Mouse (Mus musculus): Measurements from ENCODE around the gene Zfp110.
"Not testable (repeated sequence)": the region's sequence is repeated elsewhere in the genome, so short reads cannot be mapped to it uniquely, and the experiment has no call there.

Zfp110 gene

DNA sequence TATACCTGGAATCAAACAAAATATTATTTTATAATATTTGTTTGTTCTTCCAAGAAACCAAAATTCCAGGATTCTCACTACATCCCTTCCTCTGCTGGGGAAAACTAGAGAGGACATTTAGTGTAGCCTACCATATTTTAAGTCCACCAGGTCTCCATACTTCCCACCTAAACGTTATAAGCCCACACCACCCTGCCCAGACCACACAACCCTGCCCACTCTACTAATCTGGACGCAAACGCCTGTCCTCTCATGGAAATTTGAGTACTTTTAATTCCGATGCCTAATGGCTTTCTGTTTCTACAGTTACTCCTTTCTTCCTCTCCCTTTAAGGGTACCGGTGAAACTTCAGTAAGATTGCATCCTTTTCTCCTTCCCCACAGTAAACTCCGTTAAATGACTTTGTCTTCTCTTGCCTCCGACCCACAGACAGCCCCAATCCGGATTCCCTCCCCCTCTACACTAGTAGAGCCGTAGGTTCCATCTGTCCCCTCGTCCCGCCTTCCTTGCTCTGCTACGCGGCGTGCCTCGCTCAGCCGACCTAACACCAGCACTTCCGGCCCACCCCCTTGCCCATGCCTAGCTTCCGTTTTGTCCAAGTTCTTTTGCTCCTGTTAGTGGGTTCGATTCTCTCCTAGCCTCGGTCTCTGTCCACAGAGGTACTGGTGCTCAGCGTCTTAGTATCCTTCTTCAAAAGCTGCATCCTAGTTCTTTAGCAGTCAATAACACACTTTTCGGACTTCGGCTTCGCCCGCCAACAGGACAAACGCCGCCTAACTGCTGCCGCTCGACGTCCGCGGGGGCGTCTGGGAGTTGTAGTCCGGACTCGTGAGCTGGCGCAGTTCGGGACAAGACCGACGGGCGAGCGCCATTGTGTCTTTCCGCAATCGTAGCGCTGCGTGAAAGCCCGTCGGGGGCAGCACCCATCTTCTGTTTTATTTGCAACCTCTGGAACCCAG is at the start of gene Zfp110:
Zfp110 (plus strand) TSS at position 600 of the 959 bp plus-strand sequence.
- DNase-seq = peak; percentile 88

DNA sequence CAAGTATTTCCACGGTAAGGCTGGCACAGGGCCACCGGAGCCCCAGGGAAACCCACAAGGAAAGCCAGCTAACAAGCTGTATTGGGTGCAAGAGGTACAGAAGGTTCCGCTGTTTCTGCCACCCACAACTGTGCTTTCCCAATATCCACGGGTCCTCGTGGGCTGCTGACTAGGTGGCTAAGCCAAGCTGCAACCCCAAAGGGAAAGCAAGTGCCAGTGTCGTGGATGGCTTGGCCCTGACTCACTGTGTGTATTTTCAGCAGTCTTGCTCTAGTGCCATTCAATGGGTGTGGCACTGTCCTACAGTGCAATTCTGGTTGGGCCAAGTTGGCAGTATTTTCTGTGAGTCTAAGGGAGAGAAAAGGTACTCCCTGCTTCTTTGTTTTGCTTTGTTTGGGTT is 47.2 kb upstream of the Zfp110 start:
- DNase-seq = no peak

DNA sequence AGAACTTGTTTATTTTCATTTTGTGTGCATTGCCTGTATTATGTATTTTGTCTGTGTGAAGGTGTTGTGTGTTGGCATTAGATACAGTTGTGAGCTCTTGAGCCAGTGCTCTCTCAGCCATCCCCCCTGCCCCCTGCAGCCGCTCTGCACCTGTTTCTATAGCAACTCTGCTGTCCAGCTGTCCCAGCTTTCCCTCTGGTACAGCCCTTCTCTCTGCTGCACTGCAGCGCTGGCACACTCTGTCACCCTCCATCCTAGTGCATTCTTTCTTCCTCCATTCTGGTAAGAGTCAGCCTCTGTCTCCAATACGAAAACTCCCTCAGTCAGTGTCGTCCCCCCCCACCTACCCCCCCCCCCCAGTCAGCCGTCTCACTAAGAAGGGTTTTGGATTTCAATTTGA is 46.5 kb upstream of the Zfp110 start:
- no peak for DNase-seq

DNA sequence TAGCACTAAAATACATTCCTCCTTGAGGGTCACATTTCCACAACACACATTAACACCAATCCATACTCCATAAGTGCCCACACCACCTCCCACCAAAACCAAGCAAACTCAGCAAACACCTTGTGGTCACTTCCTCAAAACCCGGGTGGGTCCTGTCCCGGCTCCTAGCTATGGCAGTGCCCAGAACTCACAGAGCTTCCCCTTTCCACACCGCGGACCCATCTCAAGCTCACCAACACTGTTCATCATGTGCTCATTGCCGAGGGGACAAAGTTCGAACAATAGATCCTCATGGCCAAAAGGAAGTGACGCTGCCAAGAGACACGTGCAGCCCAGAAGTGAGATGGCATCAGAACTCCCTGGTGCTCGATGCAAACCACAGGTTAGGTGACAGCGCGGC is 41.9 kb upstream of the Zfp110 start:
- DNase-seq = not testable (repeated sequence)

DNA sequence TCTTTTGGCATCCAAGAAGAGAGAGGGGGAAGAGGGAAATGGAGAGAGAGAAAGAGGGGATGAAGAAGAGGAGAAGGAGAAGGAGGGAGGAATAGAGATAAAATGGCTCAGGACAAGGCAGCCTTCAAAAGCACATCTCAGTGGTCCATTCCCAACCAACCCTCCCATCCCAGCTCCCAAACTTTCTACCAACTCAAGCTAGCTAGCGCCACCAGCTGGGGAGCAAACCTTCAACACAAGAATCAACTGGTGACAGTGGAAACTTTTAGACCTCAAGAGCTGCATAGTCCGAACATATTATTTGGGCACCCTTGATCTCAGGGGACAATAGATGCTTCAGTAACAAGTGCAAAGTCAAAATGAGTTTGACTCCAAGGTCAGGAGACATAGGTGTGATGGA is 36.6 kb upstream of the Zfp110 start:
- DNase-seq = no peak

DNA sequence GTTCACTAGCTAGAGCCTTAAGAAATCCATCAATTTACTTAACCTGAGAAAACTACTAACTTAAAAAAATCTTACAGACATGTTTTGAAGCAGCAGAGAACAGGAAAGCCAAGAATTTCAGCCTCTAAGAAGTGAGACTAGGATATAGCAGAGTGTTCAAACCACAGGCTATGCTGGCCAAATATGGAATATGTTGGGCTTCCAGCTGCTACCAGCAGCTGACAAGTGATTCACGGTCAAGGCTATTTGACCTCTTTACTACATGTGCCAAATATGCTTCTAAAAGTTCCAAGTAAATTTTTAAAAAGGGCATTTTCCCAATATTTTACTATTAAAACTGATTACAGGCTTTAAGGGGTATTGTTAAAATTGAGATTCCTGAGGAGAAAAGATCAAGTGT is 35.0 kb upstream of the Zfp110 start:
- no peak for DNase-seq

DNA sequence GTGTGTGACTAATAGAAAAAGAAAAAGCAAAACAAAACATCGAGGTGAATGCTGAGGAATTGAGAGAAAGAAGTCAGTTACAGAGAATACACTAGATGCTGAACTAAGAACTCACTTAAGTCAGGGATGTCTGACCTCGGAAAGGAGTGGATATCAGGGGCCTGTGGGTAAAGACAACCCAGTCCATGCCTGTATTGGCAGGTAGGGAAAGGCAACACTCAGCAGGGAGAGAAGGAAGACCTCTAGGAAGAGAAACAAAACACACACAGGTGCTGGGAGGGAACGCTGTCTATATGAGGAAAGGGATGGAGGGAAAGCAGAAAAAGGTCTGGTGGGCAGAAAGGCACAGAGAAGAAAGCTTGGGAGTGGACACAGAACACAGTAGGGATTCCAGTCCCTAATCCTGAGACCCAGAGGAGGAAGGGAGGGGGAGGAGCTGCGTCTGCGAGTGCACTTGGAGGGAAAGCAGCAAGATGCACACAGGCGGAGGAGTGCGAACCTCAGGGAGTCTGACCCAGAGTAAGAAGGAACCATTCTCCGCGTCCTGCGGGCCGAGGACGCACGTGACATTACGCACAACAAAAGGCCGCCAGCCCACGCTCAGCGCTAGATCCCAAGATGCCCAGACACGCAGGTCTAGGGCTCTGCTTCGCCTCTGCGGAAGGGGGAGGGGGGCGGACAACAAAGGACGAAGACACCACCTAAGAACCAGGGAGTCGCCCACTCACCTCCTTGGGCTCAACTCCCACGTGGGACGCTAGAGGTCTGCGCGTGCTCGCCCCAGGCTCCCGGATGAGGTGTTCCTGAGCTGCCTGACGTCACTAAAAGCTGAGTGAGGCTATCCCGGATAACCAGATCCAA is 31.5 kb upstream of the Zfp110 start, which contains the start of gene Zscan18:
Zscan18 (minus strand) TSS at position 770 of the 861 bp plus-strand sequence.
- DNase-seq = peak; percentile 90

DNA sequence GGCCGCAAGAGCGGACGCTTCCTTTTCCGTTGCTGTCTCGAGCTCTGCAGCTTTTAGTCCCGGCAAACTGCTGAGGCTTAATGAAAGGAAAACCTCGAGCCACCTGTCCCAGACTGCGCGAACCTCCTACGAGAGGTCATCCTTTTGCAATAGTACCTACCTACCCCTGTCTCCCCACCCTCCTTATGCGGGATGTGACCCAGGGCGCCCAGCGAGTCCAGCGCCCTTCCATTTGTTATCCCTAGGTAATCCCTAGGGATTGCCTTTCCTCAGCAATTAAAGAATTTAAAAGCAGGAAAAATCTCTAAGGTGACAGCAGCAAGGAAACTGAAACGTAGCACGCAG is 30.9 kb upstream of the Zfp110 start:
- DNase-seq = no peak

DNA sequence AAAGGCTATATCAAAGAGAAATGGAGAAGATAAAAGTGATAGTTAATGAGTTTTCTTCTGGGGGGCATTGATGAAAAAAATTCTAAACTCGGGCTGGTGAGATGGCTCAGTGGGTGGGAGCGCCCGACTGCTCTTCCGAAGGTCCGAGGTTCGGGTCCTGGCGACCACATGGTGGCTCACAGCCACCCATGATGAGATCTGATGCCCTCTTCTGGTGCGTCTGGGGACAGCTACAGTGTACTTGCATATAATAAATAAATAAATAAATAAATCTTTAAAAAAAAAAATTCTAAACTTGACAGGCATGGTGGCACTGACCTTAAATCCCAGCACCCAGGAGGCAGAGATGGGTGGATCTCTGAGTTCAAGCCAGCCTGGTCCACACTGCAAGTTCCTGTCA is 19.0 kb upstream of the Zfp110 start:
- no peak for DNase-seq

DNA sequence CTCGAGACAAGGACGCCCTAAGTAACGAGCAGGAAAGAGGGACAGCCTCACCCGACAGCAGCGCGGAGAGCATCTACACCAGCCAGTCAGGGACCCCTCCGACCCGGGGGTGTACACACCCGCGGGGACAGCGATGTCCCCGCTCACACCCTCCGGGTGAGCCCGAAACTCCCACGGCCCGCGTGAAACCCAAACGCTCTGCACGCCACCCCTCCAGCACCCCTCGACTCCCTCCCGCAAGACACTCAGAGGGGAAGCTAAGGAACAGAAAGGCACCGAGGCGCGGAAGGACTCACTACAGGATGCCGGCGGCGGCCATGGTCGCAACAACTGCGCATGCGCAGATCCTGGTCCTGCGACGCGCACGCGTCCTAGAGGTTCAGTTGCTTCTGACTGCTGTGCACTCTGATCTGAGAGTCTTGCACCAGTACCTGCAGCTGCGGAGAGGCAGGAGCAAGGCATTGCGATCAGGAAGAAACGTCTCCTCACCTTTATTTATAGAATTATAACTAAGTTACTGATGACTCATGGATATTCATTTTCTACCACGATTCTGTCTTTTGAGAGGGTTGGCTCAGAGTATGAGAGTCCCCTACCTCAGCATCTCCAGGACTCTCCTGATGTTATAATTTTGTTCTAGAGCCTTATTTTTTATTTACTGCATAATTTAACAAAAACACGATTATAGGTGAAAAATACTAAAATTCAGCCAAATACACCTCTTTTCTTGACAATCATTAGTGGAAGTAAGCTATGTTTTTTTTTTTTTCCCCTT is 15.9 kb upstream of the Zfp110 start, which contains the start of gene Zfp329:
Zfp329 (minus strand) TSS at position 338 of the 775 bp plus-strand sequence.
- DNase-seq = peak; percentile 93

DNA sequence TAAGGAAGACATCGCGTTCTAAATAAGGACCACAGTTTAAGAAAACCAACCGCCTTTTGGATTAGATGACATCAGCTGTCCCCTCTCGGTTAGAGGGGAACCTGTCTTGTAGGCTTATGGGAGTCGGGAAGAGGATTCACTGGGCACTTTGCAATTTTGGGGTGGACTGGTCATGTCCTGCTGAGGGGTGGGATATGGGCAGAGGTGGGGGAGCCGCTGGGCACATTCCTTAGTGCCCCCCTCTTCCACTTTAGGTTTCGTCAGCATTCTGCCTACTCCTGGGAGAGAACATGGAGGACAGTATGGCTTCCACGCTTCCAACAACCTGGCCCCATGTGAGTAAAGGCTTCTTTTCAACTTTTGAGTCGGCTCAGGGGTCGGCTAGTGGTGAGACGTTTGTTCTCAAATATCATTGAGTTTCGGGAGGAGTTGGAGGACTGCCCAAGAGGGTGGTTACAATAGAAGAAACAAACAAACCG is 671 bp downstream of the Zfp110 start:
- peak; percentile 60 for DNase-seq

DNA sequence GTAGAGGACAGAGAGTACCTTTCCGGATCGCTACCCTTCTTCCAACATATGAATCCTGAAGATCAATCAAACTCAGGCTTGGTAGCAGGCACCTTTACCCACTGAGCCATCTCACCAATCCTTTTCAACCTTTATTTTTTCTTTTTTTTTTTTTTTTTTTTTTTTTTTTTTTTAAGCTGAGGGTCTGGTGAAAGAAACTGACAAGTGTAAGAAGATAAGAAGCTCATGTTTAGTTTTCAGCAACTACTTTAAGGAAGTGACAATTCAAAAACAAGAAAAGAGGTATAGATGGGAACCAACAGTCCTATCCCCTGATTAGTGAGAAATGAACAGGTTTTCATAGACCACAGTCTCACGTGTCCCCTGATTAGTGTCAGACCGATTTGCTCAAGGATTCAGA is 1.2 kb downstream of the Zfp110 start:
- DNase-seq = no peak

DNA sequence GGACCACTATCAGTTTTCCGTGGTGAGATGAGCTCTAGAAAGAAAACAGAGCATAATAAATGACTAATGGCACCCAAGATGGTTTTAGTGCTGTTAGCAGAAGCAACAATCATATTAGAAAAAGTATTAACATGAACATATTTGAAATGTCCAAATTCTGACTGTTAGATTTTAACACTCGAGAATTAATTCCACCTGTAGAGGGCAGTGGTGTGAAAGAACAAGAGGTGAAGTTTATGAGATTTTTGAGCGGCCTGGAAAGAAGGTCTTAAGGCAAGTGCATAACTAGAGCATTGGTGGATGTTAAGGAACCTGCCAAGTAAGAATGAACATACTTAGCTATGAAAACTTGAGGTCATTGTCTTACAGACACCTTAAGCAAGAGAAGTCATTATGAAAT is 39.7 kb downstream of the Zfp110 start:
- no peak for DNase-seq

DNA sequence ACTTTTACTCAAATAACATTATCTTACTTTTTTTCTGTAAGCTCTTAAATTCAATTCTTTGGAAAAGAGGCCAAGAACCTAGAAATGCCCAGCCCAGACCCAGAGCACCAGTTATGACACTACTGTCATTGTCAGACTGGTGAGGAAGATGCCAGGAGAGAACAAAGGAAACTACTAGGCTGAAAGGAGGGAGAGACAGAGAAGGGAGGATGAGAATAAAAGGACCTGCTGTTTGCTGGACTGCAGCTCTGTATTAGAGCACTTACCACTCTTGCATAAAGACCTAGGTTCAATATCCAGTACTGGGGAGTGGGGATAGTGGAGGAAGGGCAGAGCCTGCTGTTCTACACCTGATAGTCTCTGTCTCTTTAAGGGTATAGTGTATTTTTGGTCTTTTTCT is 45.5 kb downstream of the Zfp110 start:
- no peak for DNase-seq

DNA sequence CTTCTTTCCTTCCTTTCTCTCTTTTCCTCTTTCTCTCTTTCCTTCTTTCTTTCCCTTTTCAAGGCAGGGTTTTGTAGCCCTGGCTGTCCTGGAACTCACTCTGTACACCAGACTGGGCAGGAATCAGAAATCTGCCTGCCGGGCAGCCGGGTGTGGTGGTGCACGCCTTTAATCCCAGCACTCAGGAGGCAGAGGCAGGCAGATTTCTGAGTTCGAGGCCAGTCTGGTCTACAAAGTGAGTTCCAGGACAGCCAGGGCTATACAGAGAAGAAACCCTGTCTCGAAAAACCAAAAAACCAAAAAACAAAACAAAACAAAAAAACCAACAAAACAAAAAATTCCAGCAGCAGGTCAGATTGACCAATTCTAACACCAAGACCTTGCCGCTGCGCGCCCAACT is 45.9 kb downstream of the Zfp110 start:
- DNase-seq = not testable (repeated sequence)

DNA sequence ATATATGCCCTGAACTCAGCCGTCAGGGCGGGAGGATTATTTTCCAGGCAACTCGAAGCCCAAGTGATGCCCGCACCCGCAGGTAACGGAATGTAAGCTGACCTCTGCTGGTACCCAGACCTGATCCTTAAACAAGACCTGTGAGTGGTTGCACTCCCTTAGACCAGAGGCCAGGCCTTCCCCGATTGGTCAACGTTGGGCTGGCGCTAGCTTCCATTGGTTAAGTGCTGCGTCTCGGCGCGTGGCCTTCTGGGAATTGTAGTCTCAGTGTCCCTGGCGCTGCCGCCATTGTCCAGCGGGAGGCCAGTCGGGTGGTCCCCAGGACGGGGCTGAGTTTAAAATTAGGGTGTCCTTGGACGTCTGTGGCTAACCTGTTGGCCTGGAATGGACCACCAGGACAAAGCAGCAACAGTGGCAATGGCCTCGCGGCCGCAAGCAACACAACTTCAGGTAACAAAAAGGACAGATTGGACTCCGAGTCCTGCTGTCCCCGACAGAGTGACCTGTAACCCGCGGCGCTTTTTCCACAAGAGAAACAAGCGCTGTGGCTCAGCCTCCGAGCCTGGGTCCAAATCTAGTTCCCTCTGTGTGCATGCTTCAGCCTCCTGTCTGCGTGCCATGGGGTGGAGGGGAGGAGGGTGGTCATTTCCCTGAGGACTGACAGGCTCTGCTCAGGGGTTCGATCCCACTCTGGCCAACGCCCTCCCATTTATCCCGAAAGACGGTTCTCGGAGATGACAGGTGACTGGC is 46.5 kb downstream of the Zfp110 start, which contains the start of gene Zfp128:
Zfp128 (plus strand) TSS at position 267 of the 750 bp plus-strand sequence.
- DNase-seq = peak; percentile 97

DNA sequence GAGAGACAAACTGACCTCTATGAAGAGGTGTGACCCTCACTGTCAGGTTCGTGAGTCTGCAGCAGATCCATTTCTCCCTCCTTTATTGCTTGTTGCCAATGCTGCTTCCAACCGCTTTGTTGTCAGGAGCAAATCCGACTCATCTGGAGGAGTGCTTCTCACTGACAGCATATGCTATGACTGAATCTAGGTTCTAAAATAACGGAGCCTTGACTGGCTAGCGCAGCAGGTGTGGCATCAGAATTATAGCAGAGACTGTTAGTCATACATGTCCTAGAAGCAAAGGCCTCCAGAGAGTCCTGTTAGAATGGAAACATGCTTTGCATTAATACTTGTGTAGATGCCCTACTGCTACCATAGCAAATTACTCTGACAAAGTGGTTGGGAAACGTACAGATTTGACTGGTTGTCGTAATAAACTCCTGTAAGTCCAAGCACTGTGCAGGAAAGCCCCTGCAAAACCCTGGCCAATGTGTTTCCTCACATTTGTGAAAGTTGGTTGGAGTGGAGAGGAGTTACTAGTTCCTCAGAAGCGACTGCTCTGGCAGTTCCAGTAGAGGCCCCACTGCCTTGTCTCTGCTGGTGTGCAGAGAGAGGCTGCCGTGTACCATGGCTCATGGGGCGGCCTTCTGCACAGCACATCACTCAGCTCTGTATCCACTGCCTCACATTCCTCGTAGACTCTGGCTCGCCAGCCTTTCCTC is 52.2 kb downstream of the Zfp110 start:
- no peak for DNase-seq

DNA sequence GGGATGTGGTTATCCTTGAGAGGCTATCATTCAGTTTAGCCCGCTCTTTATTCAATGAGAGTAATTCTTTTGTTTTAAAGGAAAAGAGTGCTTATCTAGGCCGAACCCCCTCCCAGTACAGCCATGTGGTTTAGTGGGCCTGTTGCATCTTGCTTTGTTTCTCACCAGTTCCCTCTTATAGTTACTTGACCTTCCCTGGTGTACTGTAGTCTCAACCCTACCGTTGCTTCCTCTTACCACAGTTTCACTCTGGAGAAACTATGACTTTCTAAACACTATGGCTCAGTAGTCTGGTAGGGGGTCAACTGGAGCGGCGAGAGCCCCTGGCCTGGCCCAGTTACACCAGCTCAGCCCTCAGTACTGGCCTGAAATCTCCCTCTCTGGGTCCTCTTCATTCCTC is 53.0 kb downstream of the Zfp110 start:
- DNase-seq = no peak

DNA sequence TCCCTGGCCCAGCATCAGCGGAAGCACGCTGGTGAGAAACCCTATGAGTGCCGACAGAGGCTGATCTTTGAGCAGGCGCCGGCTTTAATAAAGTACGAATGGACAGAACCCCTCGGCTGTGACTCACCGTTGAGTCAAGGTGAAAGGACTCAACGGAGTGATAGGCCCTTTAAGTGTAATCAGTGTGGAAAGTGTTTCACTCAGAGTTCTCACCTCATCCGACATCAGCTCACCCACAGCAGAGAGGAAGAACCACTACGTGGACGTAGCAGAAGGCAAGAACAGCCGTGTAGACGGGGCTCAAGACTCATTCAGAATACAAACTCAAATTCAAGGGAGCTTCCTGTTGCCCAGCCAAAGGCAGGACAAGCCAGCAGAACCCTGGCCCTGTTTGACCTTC is 56.4 kb downstream of the Zfp110 start:
- no peak for DNase-seq

DNA sequence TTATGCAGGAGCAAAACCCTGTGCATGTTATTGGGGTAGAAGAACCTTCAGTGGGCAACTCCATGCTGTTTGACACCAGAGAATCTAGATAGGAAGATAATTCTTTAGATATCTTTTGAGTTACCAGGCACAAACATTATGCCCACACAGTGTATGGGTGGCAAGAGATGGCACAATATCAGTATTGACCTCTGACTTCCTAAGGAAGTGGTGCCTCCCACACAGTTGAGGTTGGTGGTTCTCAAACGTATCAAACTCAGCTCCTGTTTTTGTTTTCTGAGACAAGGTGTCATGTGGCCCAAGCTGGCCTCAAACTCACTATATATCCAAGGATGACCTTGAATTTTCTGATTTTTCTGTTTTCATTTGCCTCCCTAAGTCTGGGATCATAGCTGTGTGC is 56.8 kb downstream of the Zfp110 start:
- DNase-seq = no peak

Data from cerebellum, adult 9-11 months (tissue).